Mouse (Mus musculus): Measurements from ENCODE around the gene Suco.

DNA sequence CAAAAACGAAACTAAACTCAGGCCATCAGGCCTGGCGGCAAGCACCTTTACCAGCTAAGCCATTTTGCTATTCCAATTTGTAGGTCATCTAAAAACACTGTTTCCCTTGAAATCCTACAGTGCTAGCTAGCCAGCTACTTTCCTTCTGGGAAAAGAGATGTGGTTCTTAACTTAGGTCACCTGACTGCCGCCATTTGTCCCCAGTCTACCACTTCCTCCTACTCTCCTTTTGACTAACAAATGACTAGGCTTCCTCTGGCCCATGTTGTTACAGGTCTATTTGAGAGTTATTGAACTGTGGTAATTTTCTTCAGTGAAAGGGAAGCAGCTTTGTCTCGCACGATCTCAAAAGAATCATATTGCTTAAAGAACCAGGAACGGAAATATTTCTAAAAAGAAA, 45.4 kb upstream of the Suco start:
- TF ChIP-seq POLR2A (IDR thresholded peaks at IDR 0.05; ENCODE audit: borderline replicate concordance, extremely low read depth, low read depth, low read length) = no peak
- no peak for TF ChIP-seq CTCF (IDR thresholded peaks at IDR 0.05; ENCODE audit: insufficient read depth, low read length)
